ENCODE assay signal across 11 mouse cellular contexts in genomic region chrX:162510426-162510980, GRCm38 (mm10).
DNase-seq lines count a peak whose midpoint lies in the region; ATAC-seq and TF ChIP-seq lines count a peak whose summit lies in the region.
"Had no signal": no experiment of that assay in that cellular context is flagged by ENCODE, and none has a peak within 500 bp of the region (broad histone marks: within the 10 kb centered on the region; RNA-seq: fewer than 3 reads in every experiment).

No protein-coding gene starts in this region.

- no peak overlapping the region for H3K9ac ChIP-seq in heart, postnatal 0 days (replicated peaks; ENCODE audit: low read depth, low read length)
- no peak overlapping the region for H3K9ac ChIP-seq in midbrain, embryonic 14.5 days (replicated peaks; ENCODE audit: low read length)
- H3K9ac ChIP-seq in midbrain, embryonic 16.5 days (ENCODE audit: low read depth, low read length) = no peak overlapping the region
- H3K9ac ChIP-seq: forebrain, embryonic 13.5 days; liver, embryonic 14.5 days; neural tube, embryonic 13.5 days had no signal

- H3K4me3 ChIP-seq in heart, postnatal 0 days (ENCODE audit: low read depth, low read length) = no peak overlapping the region
- H3K4me3 ChIP-seq in midbrain, embryonic 14.5 days (replicated peaks; ENCODE audit: low read depth, low read length) = no peak overlapping the region
- H3K4me3 ChIP-seq in midbrain, embryonic 16.5 days (ENCODE audit: low read depth, low read length) = no peak overlapping the region
- H3K4me3 ChIP-seq: forebrain, embryonic 13.5 days; neural tube, embryonic 13.5 days had no signal

- TF ChIP-seq EP300 in heart, postnatal 0 days (IDR thresholded peaks at IDR 0.05; ENCODE audit: low read depth) = no peak

- TF ChIP-seq CTCF in heart, postnatal 0 days (IDR thresholded peaks at IDR 0.05; ENCODE audit: low read depth) = peak; percentile 20

- ATAC-seq in heart, postnatal 0 days (ENCODE audit: insufficient read depth, low read depth) = no peak
- no peak for ATAC-seq in midbrain, embryonic 14.5 days (ENCODE audit: low FRiP score, low TSS enrichment)
- ATAC-seq in midbrain, embryonic 16.5 days = no peak
- ATAC-seq in monocyte, adult 5-6 weeks (replicated peaks; ENCODE audit: insufficient number of reproducible peaks, low FRiP score, low TSS enrichment, poor library complexity, severe bottlenecking) = no peak
- ATAC-seq: forebrain, embryonic 13.5 days had no signal

- intact Hi-C loops in heart, postnatal 14 days (cut with DNase I) = no loop called here

- 33% methylated on average over 2 of the region's 2 CpGs for WGBS in heart, postnatal 0 days
- 64% methylated on average over 2 of the region's 2 CpGs for WGBS in midbrain, embryonic 14.5 days
- WGBS in midbrain, embryonic 16.5 days = 68% methylated on average over 2 of the region's 2 CpGs

- no peaks in the 10 kb centered on the region for H3K4me1 ChIP-seq in heart, postnatal 0 days (ENCODE audit: control insufficient read depth, insufficient read depth)
- no peaks in the 10 kb centered on the region for H3K4me1 ChIP-seq in midbrain, embryonic 14.5 days (ENCODE audit: control insufficient read depth, insufficient read depth, low read length)
- no peaks in the 10 kb centered on the region for H3K4me1 ChIP-seq in midbrain, embryonic 16.5 days (ENCODE audit: control insufficient read depth, insufficient read depth, low read length)
- H3K4me1 ChIP-seq: forebrain, embryonic 13.5 days; neural tube, embryonic 13.5 days had no signal

- no peaks in the 10 kb centered on the region; the same call in 1 of the 2 replicates for H3K9me3 ChIP-seq in heart, postnatal 0 days (replicated peaks; ENCODE audit: control insufficient read depth, low read length)
- no peaks in the 10 kb centered on the region for H3K9me3 ChIP-seq in midbrain, embryonic 14.5 days (ENCODE audit: control insufficient read depth, low read length)
- H3K9me3 ChIP-seq in midbrain, embryonic 16.5 days (replicated peaks; ENCODE audit: control insufficient read depth, low read length, poor library complexity, severe bottlenecking) = no peaks in the 10 kb centered on the region
- H3K9me3 ChIP-seq: forebrain, embryonic 13.5 days; neural tube, embryonic 13.5 days had no signal

- H3K4me2 ChIP-seq in heart, postnatal 0 days (ENCODE audit: low read depth, low read length) = no peak overlapping the region
- no peak overlapping the region for H3K4me2 ChIP-seq in midbrain, embryonic 14.5 days (ENCODE audit: low read length)
- no peak overlapping the region for H3K4me2 ChIP-seq in midbrain, embryonic 16.5 days (ENCODE audit: low read length)
- H3K4me2 ChIP-seq: forebrain, embryonic 13.5 days; neural tube, embryonic 13.5 days had no signal

- H3K27me3 ChIP-seq in heart, postnatal 0 days (ENCODE audit: control insufficient read depth, insufficient read depth, low read length) = no peaks in the 10 kb centered on the region
- H3K27me3 ChIP-seq in midbrain, embryonic 14.5 days (ENCODE audit: control insufficient read depth, insufficient read depth, low read length) = peaks cover 9% of the 10 kb centered on the region; the same call in 1 of the 2 replicates
- H3K27me3 ChIP-seq in midbrain, embryonic 16.5 days (ENCODE audit: control insufficient read depth, insufficient read depth, low read depth, low read length) = peaks cover 2% of the 10 kb centered on the region

- no peak overlapping the region for H3K27ac ChIP-seq in heart, postnatal 0 days (ENCODE audit: low read depth)
- H3K27ac ChIP-seq in midbrain, embryonic 14.5 days (replicated peaks; ENCODE audit: low read depth, low read length) = no peak overlapping the region
- H3K27ac ChIP-seq in midbrain, embryonic 16.5 days (ENCODE audit: low read length) = no peak overlapping the region
- H3K27ac ChIP-seq: forebrain, embryonic 13.5 days; liver, embryonic 14.5 days; neural tube, embryonic 13.5 days had no signal

- H3K36me3 ChIP-seq in heart, postnatal 0 days (replicated peaks; ENCODE audit: control insufficient read depth, insufficient read depth, low read length) = no peaks in the 10 kb centered on the region
- H3K36me3 ChIP-seq in midbrain, embryonic 14.5 days (ENCODE audit: control insufficient read depth, insufficient read depth, low read length) = no peaks in the 10 kb centered on the region
- H3K36me3 ChIP-seq in midbrain, embryonic 16.5 days (ENCODE audit: control insufficient read depth, insufficient read depth, low read length) = no peaks in the 10 kb centered on the region
- H3K36me3 ChIP-seq: neural tube, embryonic 13.5 days had no signal

- DNase-seq in heart, postnatal 0 days (ENCODE audit: low spot score) = peak; percentile 6
- no peak for DNase-seq in heart, postnatal 14 days
- DNase-seq in midbrain, embryonic 14.5 days = peak; percentile 63
- peak; percentile 13 for DNase-seq in c-Kit-positive CD71-positive TER-119-positive erythroid progenitor cells, embryonic 14.5 days (ENCODE audit: low spot score)
- no peak for DNase-seq in thymus, postnatal 25 days
- DNase-seq: kidney, adult 11 months had no signal

Comparison
In these comparisons a context has a peak if more than half of its experiments do, and no peak if none do; other contexts are left out.
1. DNase-seq: peak in heart, postnatal 0 days (single experiment), midbrain, embryonic 14.5 days (single experiment) and c-Kit-positive CD71-positive TER-119-positive erythroid progenitor cells, embryonic 14.5 days (single experiment); none in heart, postnatal 14 days (0 of 2) and thymus, postnatal 25 days (single experiment).